ENCODE assay signal across 7 mouse cellular contexts in the genomic region with DNA sequence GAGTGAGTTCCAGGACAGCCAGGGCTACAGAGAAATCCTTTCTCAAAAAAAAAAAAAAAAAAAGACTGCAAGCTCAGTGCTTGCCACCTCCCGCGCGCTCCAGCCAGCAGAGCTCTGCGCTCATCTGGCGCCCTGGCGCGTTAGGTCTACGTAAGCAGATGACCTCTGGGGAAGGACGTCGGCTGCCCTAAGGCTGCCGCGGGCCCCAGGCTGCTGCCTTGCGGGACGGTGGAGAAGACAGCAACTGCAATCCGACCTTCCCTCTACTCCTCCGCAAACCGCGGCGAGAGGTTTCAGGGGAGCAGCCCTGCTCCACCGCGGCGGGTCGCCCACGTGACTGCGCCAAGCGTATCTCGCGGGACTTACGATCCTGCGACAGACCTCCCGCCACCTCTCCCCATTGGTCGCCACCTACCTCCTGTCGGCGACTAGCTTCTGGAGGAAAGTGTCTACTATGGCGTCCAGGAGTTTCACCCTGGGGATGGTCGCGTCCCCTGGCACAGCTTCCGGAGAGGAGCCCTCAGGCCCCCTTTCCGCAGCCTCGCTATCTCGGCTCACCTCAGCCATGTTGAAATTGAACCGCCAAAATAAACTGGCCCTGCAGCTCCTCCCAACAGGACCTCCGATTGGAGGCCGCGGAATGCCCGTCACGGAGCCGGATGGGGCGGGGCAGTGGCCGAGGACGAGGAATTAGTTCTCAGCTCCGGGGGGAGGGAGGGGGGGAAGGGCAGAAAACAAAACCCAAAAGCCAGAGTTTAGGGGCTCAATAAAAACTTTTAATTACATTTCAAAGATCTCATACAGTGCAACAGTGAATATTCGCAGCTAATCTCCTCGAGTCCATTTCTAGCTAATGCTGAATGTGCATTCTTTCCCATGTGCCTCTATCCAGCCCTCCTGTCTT. TPM values are rescaled to one million over a fixed set of nuclear protein-coding genes. Genes with fewer than 3 reads are reported as not detected.
A peak's percentile ranks its signal among the peaks of the same experiment; 100 is the strongest.
DNase-seq lines count a peak whose midpoint lies in the region; ATAC-seq and TF ChIP-seq lines count a peak whose summit lies in the region.

Gene Pmf1, minus strand, starts transcription at position 591 of the 904 bp plus-strand sequence.

- peak; percentile 81 for TF ChIP-seq POLR2A in small intestine, adult 2 months (IDR thresholded peaks at IDR 0.05; ENCODE audit: low read depth, low read length)

- H3K27me3 ChIP-seq in embryonic facial prominence, embryonic 10.5 days (replicated peaks; ENCODE audit: low read depth, poor library complexity, severe bottlenecking), result no peaks in the 10 kb centered on the region
- H3K27me3 ChIP-seq in intestine, postnatal 0 days (replicated peaks; ENCODE audit: control insufficient read depth, insufficient read depth, low read length), result no peaks in the 10 kb centered on the region
- no peaks in the 10 kb centered on the region for H3K27me3 ChIP-seq in midbrain, embryonic 12.5 days
- no peaks in the 10 kb centered on the region for H3K27me3 ChIP-seq in small intestine, adult 2 months (ENCODE audit: control insufficient read depth, insufficient read depth, low read length)

- peaks cover 40% of the 10 kb centered on the region for H3K4me1 ChIP-seq in embryonic facial prominence, embryonic 10.5 days
- peaks cover 3% of the 10 kb centered on the region; the same call in 1 of the 2 replicates for H3K4me1 ChIP-seq in intestine, postnatal 0 days (replicated peaks; ENCODE audit: control insufficient read depth, insufficient read depth, low read length)
- H3K4me1 ChIP-seq in midbrain, embryonic 12.5 days, result peaks cover 23% of the 10 kb centered on the region
- peaks cover 29% of the 10 kb centered on the region for H3K4me1 ChIP-seq in small intestine, adult 2 months (ENCODE audit: control insufficient read depth, insufficient read depth, insufficient read length, low read length)

- no peaks in the 10 kb centered on the region for H3K9me3 ChIP-seq in embryonic facial prominence, embryonic 10.5 days
- no peaks in the 10 kb centered on the region for H3K9me3 ChIP-seq in intestine, postnatal 0 days (ENCODE audit: control insufficient read depth)
- H3K9me3 ChIP-seq in midbrain, embryonic 12.5 days, result no peaks in the 10 kb centered on the region

- H3K36me3 ChIP-seq in embryonic facial prominence, embryonic 10.5 days (replicated peaks), result peaks cover 45% of the 10 kb centered on the region
- peaks cover 27% of the 10 kb centered on the region for H3K36me3 ChIP-seq in intestine, postnatal 0 days (ENCODE audit: control insufficient read depth, insufficient read depth)
- peaks cover 32% of the 10 kb centered on the region for H3K36me3 ChIP-seq in midbrain, embryonic 12.5 days
- H3K36me3 ChIP-seq in small intestine, adult 2 months (ENCODE audit: control insufficient read depth, insufficient read depth, low read length), result peaks cover 16% of the 10 kb centered on the region

- under 1% methylated on average over 54 of the region's 54 CpGs for WGBS in embryonic facial prominence, embryonic 10.5 days
- WGBS in intestine, postnatal 0 days, result under 1% methylated on average over 54 of the region's 54 CpGs
- under 1% methylated on average over 54 of the region's 54 CpGs for WGBS in midbrain, embryonic 12.5 days
- WGBS in small intestine, adult 2 months, result under 1% methylated on average over 54 of the region's 54 CpGs

- peak; percentile 96 for DNase-seq in adrenal gland, postnatal 10 days
- DNase-seq in embryonic facial prominence, embryonic 10.5 days (ENCODE audit: low spot score), result peak; percentile 95
- DNase-seq in gonadal fat pad, adult 2 months (ENCODE audit: low read depth), result no peak
- DNase-seq in left cerebral cortex, postnatal 4 days, result peak; percentile 93

- peak within 1 kb of the TSS; percentile 73 for H3K4me2 ChIP-seq in intestine, postnatal 0 days (replicated peaks; ENCODE audit: low read depth)
- peak within 1 kb of the TSS; percentile 70 for H3K4me2 ChIP-seq in midbrain, embryonic 12.5 days (replicated peaks)

- peak within 1 kb of the TSS; percentile 93 for H3K27ac ChIP-seq in embryonic facial prominence, embryonic 10.5 days (replicated peaks)
- H3K27ac ChIP-seq in intestine, postnatal 0 days (ENCODE audit: low read depth, low read length), result peak within 1 kb of the TSS; percentile 79
- peak within 1 kb of the TSS; percentile 85 for H3K27ac ChIP-seq in midbrain, embryonic 12.5 days (replicated peaks)
- H3K27ac ChIP-seq in small intestine, adult 2 months (ENCODE audit: insufficient read depth, low read depth, low read length), result peak within 1 kb of the TSS; percentile 94

- TF ChIP-seq CTCF in intestine, postnatal 0 days (IDR thresholded peaks at IDR 0.05; ENCODE audit: low read depth), result no peak
- TF ChIP-seq CTCF in small intestine, adult 2 months (IDR thresholded peaks at IDR 0.05; ENCODE audit: extremely low read depth, insufficient read length, insufficient replicate concordance, low read depth, low read length), result no peak

- intact Hi-C loops in left cerebral cortex, postnatal 4 days (cut with DNase I), result loop anchor here (5.0 to 10.0 kb wide), 2 partner anchors 57 to 115 kb away; no protein-coding TSS in a partner anchor

- H3K4me3 ChIP-seq in embryonic facial prominence, embryonic 10.5 days, result peak within 1 kb of the TSS; percentile 79
- peak within 1 kb of the TSS; percentile 47 for H3K4me3 ChIP-seq in intestine, postnatal 0 days (ENCODE audit: low read depth, low read length)
- H3K4me3 ChIP-seq in midbrain, embryonic 12.5 days, result peak within 1 kb of the TSS; percentile 79
- H3K4me3 ChIP-seq in small intestine, adult 2 months (ENCODE audit: low read depth, low read length), result peak within 1 kb of the TSS; percentile 78

- ATAC-seq in intestine, postnatal 0 days, result peak; percentile 89
- ATAC-seq in midbrain, embryonic 12.5 days (ENCODE audit: low FRiP score, low read depth), result peak; percentile 92

- peak within 1 kb of the TSS; percentile 72 for H3K9ac ChIP-seq in intestine, postnatal 0 days (ENCODE audit: low read depth, low read length)
- H3K9ac ChIP-seq in midbrain, embryonic 12.5 days (replicated peaks), result peak within 1 kb of the TSS; percentile 87

RNA-seq across cellular contexts. Expression of gene Pmf1, which starts in this region (rescaled TPM):
- total RNA-seq in adrenal gland, postnatal 10 days (2021), result 10 to 100 TPM; 60.2 to 62.6 TPM
- 184 and 194 TPM in 2 replicates for polyA plus RNA-seq in embryonic facial prominence, embryonic 10.5 days (2016; fragmentation: Nextera tagmentation; extraction: Ambion mirVana)
- polyA plus RNA-seq in gonadal fat pad, adult 2 months (2012; rRNA removed), result 23.9 and 31.0 TPM in 2 replicates
- polyA plus RNA-seq in intestine, postnatal 0 days (2015; fragmentation: Nextera tagmentation; extraction: Ambion mirVana), result 61.2 and 62.5 TPM in 2 replicates
- 10 to 100 TPM; 15.7 to 16.0 TPM for total RNA-seq in left cerebral cortex, postnatal 4 days (2021)
- 100.0 and 101 TPM in 2 replicates for polyA plus RNA-seq in midbrain, embryonic 12.5 days (2016; fragmentation: Nextera tagmentation; extraction: Ambion mirVana)
- 52.3 and 108 TPM in 2 replicates for polyA plus RNA-seq in small intestine, adult 2 months (2012; rRNA removed)
